In genomic region chr7:43678517-43678916, GRCm38 (mm10) we compare ENCODE assay signal across 9 mouse cellular contexts. TPM values are rescaled to one million over a fixed set of nuclear protein-coding genes. Genes with fewer than 3 reads are reported as not detected.
DNase-seq lines count a peak whose midpoint lies in the region; ATAC-seq and TF ChIP-seq lines count a peak whose summit lies in the region.
"Had no signal": no experiment of that assay in that cellular context is flagged by ENCODE, and none has a peak within 500 bp of the region (broad histone marks: within the 10 kb centered on the region; RNA-seq: fewer than 3 reads in every experiment).

No protein-coding gene starts in this region.

- ATAC-seq in hindbrain, embryonic 13.5 days (ENCODE audit: low FRiP score) = no peak
- no peak for ATAC-seq in erythroid progenitor cell, adult 5-6 weeks (replicated peaks; ENCODE audit: low FRiP score, poor library complexity, severe bottlenecking)

- H3K36me3 ChIP-seq in hindbrain, embryonic 10.5 days = peaks cover 44% of the 10 kb centered on the region
- H3K36me3 ChIP-seq in hindbrain, embryonic 13.5 days = peaks cover 48% of the 10 kb centered on the region

- peak; percentile 41 for DNase-seq in hindbrain, embryonic 10.5 days (ENCODE audit: low spot score)
- peak; percentile 29 to 34 for DNase-seq in urinary bladder, postnatal 36 days (ENCODE audit: low spot score in 2 of 2)
- no peak for DNase-seq in urinary bladder, postnatal 10 days (ENCODE audit: low spot score)
- peak; percentile 72 to 75 for DNase-seq in kidney, postnatal 4 days
- peak; percentile 43 for DNase-seq in right cerebral cortex, postnatal 14 days

- TF ChIP-seq POLR2A in bone marrow, adult 2 months (IDR thresholded peaks at IDR 0.05; ENCODE audit: borderline replicate concordance, control insufficient read depth, low read depth, low read length) = no peak

- H3K9me3 ChIP-seq in hindbrain, embryonic 10.5 days = peaks cover 23% of the 10 kb centered on the region; the same call in 1 of the 2 replicates
- no peaks in the 10 kb centered on the region for H3K9me3 ChIP-seq in hindbrain, embryonic 13.5 days

- no peak overlapping the region for H3K9ac ChIP-seq in hindbrain, embryonic 13.5 days

- H3K27ac ChIP-seq in hindbrain, embryonic 10.5 days = no peak overlapping the region
- H3K27ac ChIP-seq in hindbrain, embryonic 13.5 days = no peak overlapping the region
- no peak overlapping the region for H3K27ac ChIP-seq in bone marrow, adult 2 months (ENCODE audit: control insufficient read depth, insufficient read depth, low read depth, low read length, poor library complexity)

- H3K27me3 ChIP-seq in hindbrain, embryonic 10.5 days (ENCODE audit: insufficient read depth, poor library complexity, severe bottlenecking) = no peaks in the 10 kb centered on the region
- H3K27me3 ChIP-seq in hindbrain, embryonic 13.5 days = no peaks in the 10 kb centered on the region

- no peak overlapping the region for H3K4me2 ChIP-seq in hindbrain, embryonic 13.5 days

- no peaks in the 10 kb centered on the region for H3K4me1 ChIP-seq in hindbrain, embryonic 10.5 days (replicated peaks)
- peaks cover under 1% of the 10 kb centered on the region; the same call in 1 of the 2 replicates for H3K4me1 ChIP-seq in hindbrain, embryonic 13.5 days (replicated peaks)
- H3K4me1 ChIP-seq in bone marrow, adult 2 months (ENCODE audit: control insufficient read depth, insufficient read depth, low read length) = no peaks in the 10 kb centered on the region

- peak; percentile 61 for TF ChIP-seq CTCF in bone marrow, adult 2 months (IDR thresholded peaks at IDR 0.05; ENCODE audit: control insufficient read depth, insufficient read depth, low read length)

- H3K4me3 ChIP-seq in hindbrain, embryonic 10.5 days = no peak overlapping the region
- no peak overlapping the region for H3K4me3 ChIP-seq in hindbrain, embryonic 13.5 days
- no peak overlapping the region for H3K4me3 ChIP-seq in bone marrow, adult 2 months (replicated peaks; ENCODE audit: control insufficient read depth, low read depth, low read length)

RNA-seq across cellular contexts. Expression of gene Ctu1, which starts 6.7 kb away (rescaled TPM):
- 17.5 and 19.1 TPM in 2 replicates for polyA plus RNA-seq in hindbrain, embryonic 10.5 days (2016; fragmentation: Nextera tagmentation; extraction: Ambion mirVana)
- 20.4 and 21.8 TPM in 2 replicates for polyA plus RNA-seq in hindbrain, embryonic 13.5 days (2015; fragmentation: Nextera tagmentation; extraction: Ambion mirVana)
- polyA plus RNA-seq in bone marrow, adult 2 months (2011; ENCODE audit: insufficient read depth, insufficient read length, low replicate concordance, missing spikeins) = 2.4 and 3.6 TPM in 2 replicates
- 2.1 and 3.2 TPM in 2 replicates for total RNA-seq in erythroid progenitor cell, adult 5-6 weeks (2015; ENCODE audit: low replicate concordance)
- total RNA-seq in erythroid progenitor cell, adult 5-6 weeks (2017; ENCODE audit: low replicate concordance) = 0.51 TPM in 1 of 2 replicates, not detected in the other

RNA-seq across cellular contexts. Expression of gene Klk14, which starts 11.7 kb away (rescaled TPM):
- not detected in 2 replicates for polyA plus RNA-seq in hindbrain, embryonic 10.5 days (2016; fragmentation: Nextera tagmentation; extraction: Ambion mirVana)
- not detected in 2 replicates for polyA plus RNA-seq in hindbrain, embryonic 13.5 days (2015; fragmentation: Nextera tagmentation; extraction: Ambion mirVana)
- not detected in 2 replicates for polyA plus RNA-seq in bone marrow, adult 2 months (2011; ENCODE audit: insufficient read depth, insufficient read length, low replicate concordance, missing spikeins)
- total RNA-seq in erythroid progenitor cell, adult 5-6 weeks (2015; ENCODE audit: low replicate concordance) = not detected in 2 replicates
- total RNA-seq in erythroid progenitor cell, adult 5-6 weeks (2017; ENCODE audit: low replicate concordance) = not detected in 2 replicates
- total RNA-seq: left cerebral cortex, adult 8-10 months had no signal

RNA-seq across cellular contexts. Expression of gene Siglece, which starts 18.6 kb away (rescaled TPM):
- polyA plus RNA-seq in hindbrain, embryonic 10.5 days (2016; fragmentation: Nextera tagmentation; extraction: Ambion mirVana) = 0.36 and 0.52 TPM in 2 replicates
- polyA plus RNA-seq in hindbrain, embryonic 13.5 days (2015; fragmentation: Nextera tagmentation; extraction: Ambion mirVana) = 0.28 and 0.49 TPM in 2 replicates
- polyA plus RNA-seq in bone marrow, adult 2 months (2011; ENCODE audit: insufficient read depth, insufficient read length, low replicate concordance, missing spikeins) = 14.5 and 24.2 TPM in 2 replicates
- total RNA-seq in erythroid progenitor cell, adult 5-6 weeks (2015; ENCODE audit: low replicate concordance) = 5.8 and 7.1 TPM in 2 replicates
- 3.9 and 8.8 TPM in 2 replicates for total RNA-seq in erythroid progenitor cell, adult 5-6 weeks (2017; ENCODE audit: low replicate concordance)

RNA-seq across cellular contexts. Expression of gene Klk13, which starts 33.9 kb away (rescaled TPM):
- polyA plus RNA-seq in hindbrain, embryonic 10.5 days (2016; fragmentation: Nextera tagmentation; extraction: Ambion mirVana) = 0.24 and 0.31 TPM in 2 replicates
- polyA plus RNA-seq in hindbrain, embryonic 13.5 days (2015; fragmentation: Nextera tagmentation; extraction: Ambion mirVana) = 0.09 and 0.10 TPM in 2 replicates
- polyA plus RNA-seq in bone marrow, adult 2 months (2011; ENCODE audit: insufficient read depth, insufficient read length, low replicate concordance, missing spikeins) = not detected in 2 replicates
- total RNA-seq in erythroid progenitor cell, adult 5-6 weeks (2015; ENCODE audit: low replicate concordance) = not detected in 2 replicates
- not detected in 2 replicates for total RNA-seq in erythroid progenitor cell, adult 5-6 weeks (2017; ENCODE audit: low replicate concordance)
- total RNA-seq: left cerebral cortex, adult 8-10 months had no signal

RNA-seq across cellular contexts. Expression of gene Ceacam18, which starts 44.0 kb away (rescaled TPM):
- polyA plus RNA-seq in hindbrain, embryonic 10.5 days (2016; fragmentation: Nextera tagmentation; extraction: Ambion mirVana) = not detected in 2 replicates
- polyA plus RNA-seq in hindbrain, embryonic 13.5 days (2015; fragmentation: Nextera tagmentation; extraction: Ambion mirVana) = not detected in 2 replicates
- polyA plus RNA-seq in bone marrow, adult 2 months (2011; ENCODE audit: insufficient read depth, insufficient read length, low replicate concordance, missing spikeins) = not detected in 2 replicates
- not detected in 2 replicates for total RNA-seq in erythroid progenitor cell, adult 5-6 weeks (2015; ENCODE audit: low replicate concordance)
- total RNA-seq in erythroid progenitor cell, adult 5-6 weeks (2017; ENCODE audit: low replicate concordance) = not detected in 2 replicates
- total RNA-seq: left cerebral cortex, adult 8-10 months had no signal

Comparison
In these comparisons a context has a peak if more than half of its experiments do, and no peak if none do; other contexts are left out.
1. RNA of gene Siglece, which starts 18.6 kb away (polyA plus RNA-seq): 14.5 to 24.2 TPM in bone marrow, adult 2 months; 0.36 to 0.52 TPM in hindbrain, embryonic 10.5 days and 0.28 to 0.49 TPM in hindbrain, embryonic 13.5 days; every median in the first group is over 10 times any median in the second.